Mouse (Mus musculus): Measurements from ENCODE around the gene Pigl.
"Not testable (repeated sequence)": the region's sequence is repeated elsewhere in the genome, so short reads cannot be mapped to it uniquely, and the experiment has no call there.

Gene Pigl

DNA sequence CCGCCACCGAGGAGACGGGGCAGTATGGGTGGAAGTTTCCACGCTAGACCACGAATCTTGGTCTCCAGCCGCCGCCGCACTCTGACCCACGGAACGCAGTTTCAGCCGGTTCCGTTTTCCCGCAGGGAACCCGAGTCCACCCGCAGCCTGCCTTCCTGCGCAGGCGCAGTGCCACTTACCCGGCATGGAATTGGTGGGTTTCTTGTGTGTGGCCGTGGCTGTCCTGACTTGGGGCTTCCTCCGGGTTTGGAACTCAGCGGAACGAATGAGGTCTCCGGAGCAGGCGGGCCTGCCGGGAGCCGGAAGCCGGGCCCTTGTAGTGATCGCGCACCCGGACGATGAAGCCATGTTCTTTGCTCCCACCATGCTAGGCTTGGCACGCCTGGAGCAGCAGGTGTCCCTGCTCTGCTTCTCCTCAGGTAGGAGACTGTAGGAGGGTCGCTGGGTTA lies at the start of gene Pigl, which contains the start of gene Ncor1:
Gene Pigl (plus strand): TSS at position 185 of the 449 bp plus-strand sequence.
Gene Ncor1 (minus strand): TSS at position 266 of the 449 bp plus-strand sequence.
- DNase-seq (ENCODE audit: low spot score) = peak; percentile 78

GRCm38 (mm10) chr11:62408848-62409247 lies 49.4 kb upstream of the Pigl start:
- DNase-seq (ENCODE audit: low spot score) = no peak

DNA sequence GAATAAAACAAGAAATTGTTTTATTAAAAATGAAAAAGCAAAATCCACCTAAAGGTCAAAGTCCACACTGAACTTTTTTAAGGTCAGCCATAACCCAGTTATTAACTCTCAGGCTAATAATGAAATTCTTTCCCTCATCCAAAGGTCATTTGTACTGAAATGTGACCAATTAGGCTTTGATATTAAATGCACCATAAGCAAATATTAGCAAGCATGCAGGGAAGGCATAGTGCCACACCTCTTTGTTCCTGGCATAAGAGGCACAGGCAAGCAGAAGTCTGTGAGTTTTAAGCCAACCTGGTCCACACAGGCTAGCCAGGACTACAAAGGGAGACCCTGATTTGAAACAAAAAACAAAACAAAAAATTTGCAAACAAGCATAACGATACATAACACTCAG lies 48.6 kb upstream of the Pigl start:
- no peak for DNase-seq (ENCODE audit: low spot score)

DNA sequence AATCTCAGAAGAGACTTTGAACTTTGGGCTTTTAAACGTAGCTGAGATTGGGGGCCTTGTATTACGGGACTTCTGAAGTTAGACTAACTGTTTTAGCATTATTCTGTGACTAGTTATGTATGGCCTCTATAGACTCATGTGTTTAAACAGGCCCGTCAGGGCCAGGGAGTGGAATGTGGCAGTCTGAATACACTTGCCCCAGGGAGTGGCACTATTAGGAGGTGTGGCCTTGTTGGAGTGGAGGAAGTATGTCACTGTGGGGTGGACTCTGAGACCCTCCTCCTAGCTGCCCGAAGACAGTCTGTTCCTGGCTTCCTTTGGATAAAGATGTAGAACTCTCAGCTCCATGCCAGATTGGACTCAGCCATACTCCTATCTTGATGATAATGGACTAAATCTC lies 43.2 kb upstream of the Pigl start:
- DNase-seq (ENCODE audit: low spot score) = no peak

- DNase-seq (ENCODE audit: low spot score) = no peak
Measured at GRCm38 (mm10) chr11:62424525-62424924, 33.7 kb upstream of the Pigl start.

DNA sequence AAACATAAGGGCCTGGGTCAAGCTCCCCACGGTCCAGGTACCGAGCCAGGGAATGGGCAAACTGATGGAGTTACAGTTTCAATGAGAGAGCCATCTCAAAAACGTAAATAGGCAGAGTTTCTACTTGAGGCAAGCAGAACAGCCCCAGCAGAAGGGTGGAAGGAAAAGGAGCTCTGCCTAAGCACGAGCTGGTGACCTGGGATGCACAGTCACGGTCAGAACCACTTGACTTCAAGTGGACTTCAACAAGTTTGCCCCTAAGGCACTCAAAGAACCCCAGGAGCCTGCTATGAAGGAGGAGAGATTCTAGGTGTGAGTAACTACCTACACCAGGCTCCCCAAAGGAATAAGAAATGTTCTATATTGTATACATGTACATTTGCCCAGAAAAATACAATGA lies 32.0 kb upstream of the Pigl start:
- DNase-seq (ENCODE audit: low spot score) = no peak

GRCm38 (mm10) chr11:62427105-62427504 lies 31.2 kb upstream of the Pigl start:
- peak; percentile 13 for DNase-seq (ENCODE audit: low spot score)

DNA sequence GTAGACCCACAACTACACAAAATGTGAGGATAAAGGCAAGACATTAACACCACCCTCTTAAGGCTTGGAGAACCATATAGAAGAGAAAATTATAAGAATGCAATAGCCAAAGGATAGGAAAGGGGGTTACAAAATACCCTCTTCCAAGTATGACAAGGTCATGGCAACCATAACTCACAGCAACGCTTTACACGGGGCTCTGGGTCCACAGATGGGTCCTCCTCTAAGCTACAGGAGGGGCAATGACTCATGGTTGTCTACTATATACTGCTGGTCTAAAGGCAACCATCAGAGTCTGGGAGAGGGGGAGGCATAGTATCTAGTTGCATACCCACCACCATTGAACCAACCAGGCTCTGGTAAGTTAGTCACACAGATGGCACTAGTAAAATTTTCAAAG lies 26.0 kb upstream of the Pigl start:
- DNase-seq (ENCODE audit: low spot score) = no peak

DNA sequence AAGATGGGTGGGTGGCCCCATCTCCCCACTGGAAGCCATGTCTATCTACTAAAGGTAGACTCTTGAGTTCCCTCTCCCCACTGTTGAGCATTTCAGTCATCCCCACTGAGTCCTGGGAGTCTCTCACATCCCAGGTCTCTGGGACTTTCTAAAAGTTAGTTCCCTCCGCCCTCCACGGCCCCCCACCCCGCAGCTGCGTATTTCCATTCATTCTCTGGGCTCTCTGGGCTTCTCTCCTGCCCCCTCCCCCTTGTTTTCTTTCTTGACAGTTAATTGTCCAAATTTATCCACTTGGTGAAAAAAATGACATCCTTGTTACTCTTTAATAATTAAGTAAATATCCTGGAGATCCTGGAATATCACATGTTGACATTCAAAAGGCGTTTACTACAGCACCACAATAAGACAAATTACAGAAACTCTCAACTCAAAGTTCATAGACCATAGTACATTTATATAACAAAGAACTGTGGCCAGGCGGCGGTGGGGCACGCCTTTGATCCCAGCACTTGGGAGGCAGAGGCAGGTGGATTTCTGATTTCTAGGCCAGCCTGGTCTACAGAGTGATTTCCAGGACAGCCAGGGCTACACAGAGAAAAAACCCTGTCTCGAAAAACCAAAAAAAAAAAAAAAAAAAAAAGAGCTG lies 17.5 kb upstream of the Pigl start:
- DNase-seq (ENCODE audit: low spot score) = no peak

DNA sequence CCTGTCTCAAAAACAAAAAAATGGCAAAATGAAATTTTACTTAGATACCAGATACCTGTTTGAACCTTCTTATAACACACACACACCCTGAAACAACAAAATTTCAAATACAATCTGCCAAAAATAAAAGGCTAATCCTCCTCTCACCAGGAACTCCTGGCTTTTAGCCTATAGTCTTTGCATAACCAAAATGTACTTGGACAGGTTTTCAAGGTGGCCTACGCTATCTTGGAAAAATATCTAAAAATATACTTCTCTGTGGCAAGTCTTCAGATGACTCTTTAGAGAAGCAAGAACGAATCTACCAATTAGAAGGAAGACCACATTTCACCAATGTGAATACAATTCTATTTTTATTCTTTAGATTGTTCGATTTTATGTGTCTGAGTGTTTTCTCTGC lies 12.5 kb upstream of the Pigl start:
- DNase-seq (ENCODE audit: low spot score) = no peak

GRCm38 (mm10) chr11:62448971-62449370 lies 9.3 kb upstream of the Pigl start:
- no peak for DNase-seq (ENCODE audit: low spot score)

DNA sequence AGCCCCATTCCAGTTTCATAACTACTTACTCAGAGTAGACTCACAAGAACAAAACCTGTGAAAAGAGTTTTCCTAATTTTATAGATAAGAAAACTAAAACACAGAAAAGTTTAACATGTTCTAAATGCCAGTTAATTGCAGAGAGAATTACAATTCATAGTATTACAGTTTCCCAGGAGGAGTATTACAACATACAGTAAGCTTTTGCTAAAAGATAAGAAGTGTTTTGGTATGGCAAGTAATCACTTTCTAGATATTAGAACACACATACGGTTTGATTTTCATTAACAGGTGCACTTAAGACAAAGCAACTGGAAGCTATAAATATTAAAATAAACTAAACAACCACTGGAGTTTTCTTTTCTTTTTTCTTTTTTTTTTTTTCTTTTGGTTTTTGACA lies 3.1 kb upstream of the Pigl start:
- no peak for DNase-seq (ENCODE audit: low spot score)

- no peak for DNase-seq (ENCODE audit: low spot score)
Measured at GRCm38 (mm10) chr11:62456021-62456482, 2.2 kb upstream of the Pigl start.

GRCm38 (mm10) chr11:62456483-62457172 lies 1.6 kb upstream of the Pigl start:
- peak; percentile 57 for DNase-seq (ENCODE audit: low spot score)

GRCm38 (mm10) chr11:62457241-62457890 lies 894 bp upstream of the Pigl start:
- DNase-seq (ENCODE audit: low spot score) = peak; percentile 82

GRCm38 (mm10) chr11:62457891-62458270 lies 379 bp upstream of the Pigl start:
- no peak for DNase-seq (ENCODE audit: low spot score)

- DNase-seq (ENCODE audit: low spot score) = peak; percentile 52
Measured at GRCm38 (mm10) chr11:62458780-62459179, 520 bp downstream of the Pigl start.

DNA sequence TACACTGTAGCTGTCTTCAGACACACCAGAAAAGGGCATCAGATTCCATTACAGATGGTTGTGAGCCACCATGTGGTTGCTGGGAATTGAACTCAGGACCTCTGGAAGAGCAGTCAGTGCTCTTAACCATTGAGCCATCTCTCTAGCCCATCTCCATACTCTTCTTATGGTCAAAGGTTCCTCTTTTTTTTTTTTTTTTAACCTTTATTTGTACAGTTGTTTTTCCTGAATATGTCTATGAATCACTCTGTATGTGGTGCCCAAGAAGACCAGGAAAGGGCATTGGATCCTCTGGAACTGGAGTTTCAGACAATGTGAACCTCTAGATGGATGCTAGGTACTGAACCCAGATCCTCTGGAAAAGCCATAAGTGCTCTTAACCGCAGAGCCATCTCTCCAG lies 4.3 kb downstream of the Pigl start:
- DNase-seq (ENCODE audit: low spot score) = not testable (repeated sequence)

DNA sequence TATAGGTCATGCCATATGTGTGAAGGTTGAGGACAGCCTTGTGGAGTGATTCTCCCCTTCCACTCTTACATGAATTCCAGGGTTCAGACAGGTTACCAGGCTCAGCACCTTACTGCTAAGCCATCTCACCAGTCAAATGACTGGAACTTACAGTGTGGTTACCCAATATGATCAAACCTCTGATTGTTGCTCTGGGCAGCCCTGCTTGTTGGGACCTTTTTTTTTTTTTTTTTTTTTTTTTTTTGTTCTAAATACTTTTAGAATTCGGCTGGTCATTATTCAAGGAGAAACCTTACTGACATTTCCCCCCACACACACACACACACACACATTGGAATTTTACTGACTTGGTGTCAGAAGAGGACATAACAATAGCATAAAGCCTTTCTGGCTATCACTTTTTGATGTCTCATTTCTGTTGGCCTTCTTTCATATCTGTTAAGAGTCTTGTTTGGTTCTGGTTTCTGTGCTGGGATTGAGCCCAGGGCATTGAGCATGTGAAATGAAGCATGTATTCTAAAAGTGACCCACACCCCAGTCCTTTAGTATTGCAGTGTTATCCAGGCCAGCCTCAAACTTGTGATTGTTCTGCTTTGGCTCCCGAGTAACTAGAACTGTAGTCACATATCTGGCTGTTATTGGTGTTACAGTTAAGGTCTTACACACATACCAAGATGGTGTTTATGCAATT lies 5.1 kb downstream of the Pigl start:
- DNase-seq (ENCODE audit: low spot score) = no peak

DNA sequence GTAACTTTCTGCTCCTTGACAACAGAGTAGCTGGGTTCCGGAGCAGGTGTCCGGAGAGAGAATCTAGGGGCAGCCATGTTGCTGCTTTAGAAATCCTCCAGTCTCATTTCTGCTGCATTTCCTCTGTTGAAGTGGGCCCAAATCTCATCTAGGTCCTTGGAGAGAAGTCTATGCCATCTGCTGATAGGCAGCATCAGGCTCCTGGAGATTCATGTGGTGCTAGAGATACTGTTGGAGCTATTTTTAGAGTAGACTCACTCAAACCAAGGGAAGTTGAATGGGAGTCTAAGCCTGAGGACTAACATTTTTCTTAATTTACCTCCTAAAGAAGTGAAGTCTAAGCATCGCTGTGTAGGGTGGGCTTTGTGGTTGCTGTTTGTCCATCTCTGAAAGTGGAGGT lies 6.4 kb downstream of the Pigl start:
- peak; percentile 73 for DNase-seq (ENCODE audit: low spot score)

GRCm38 (mm10) chr11:62465849-62466248 lies 7.6 kb downstream of the Pigl start:
- DNase-seq (ENCODE audit: low spot score) = no peak

DNA sequence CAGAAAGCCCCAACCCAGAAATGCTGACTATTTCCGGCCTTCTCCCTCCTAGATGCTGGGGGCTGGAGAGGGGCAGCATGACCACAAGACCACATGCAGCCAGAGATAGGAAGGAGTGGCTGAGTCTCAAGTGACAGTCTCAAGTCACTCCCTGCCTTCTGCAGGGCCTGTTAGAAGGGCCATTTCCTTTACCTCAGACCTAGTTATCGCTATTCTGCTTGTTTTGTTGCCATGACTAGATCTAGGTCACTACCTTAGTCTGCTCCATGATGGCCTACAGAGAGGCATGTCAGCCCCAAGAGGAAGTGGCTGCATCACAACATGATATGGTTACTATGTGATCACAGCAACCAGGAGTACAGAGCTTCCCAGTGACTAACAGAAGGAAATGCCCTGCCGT lies 8.3 kb downstream of the Pigl start:
- peak; percentile 45 for DNase-seq (ENCODE audit: low spot score)

All from c-Kit-positive CD71-positive TER-119-positive erythroid progenitor cells, embryonic 14.5 days (primary cell).